Mouse (Mus musculus) liver, embryonic 18 days (tissue): Measurements from ENCODE around the gene Nrp1. TPM values are rescaled to one million over a fixed set of nuclear protein-coding genes. Genes with fewer than 3 reads are reported as not detected.

Source experiments
- polyA plus RNA-seq: library from polyadenylated mRNA; depleted of rRNA; stranded (reverse); fragments of >200 nt; gene quantifications from 2 replicates; pipeline ENCODE4 v1.2.3, GENCODE M21; 2012; rRNA removed

The Nrp1 gene
- polyA plus RNA-seq, result 3.8 and 4.0 TPM in 2 replicates

GRCm38 (mm10) chr8:128358406-128358755, at the start of gene Nrp1:
Gene Nrp1, plus strand, starts transcription at chr8:128358604.

